Mouse (Mus musculus) kidney, postnatal 10 days (tissue): ENCODE measurements at regions not wholly inside any gene's neighbourhood (a gene's known extent, or its start where the extent isn't known, plus 50 kb on each side); places are given as distances from the start of the nearest gene placed in this dataset.

Source experiments
- DNase-seq: peaks from one replicate; pipeline ENCODE4 v3.0.0; 2021; ENCODE audit warnings: mixed read lengths

GRCm38 (mm10) chr16:5829071-5829470, 56.1 kb upstream of the Rbfox1 start:
- no peak for DNase-seq

GRCm38 (mm10) chr16:5823316-5823715, 61.8 kb upstream of the Rbfox1 start:
- no peak for DNase-seq

GRCm38 (mm10) chr16:5817166-5817565, 68.0 kb upstream of the Rbfox1 start:
- no peak for DNase-seq

- no peak for DNase-seq
Measured at GRCm38 (mm10) chr16:5812245-5812820, 72.8 kb upstream of the Rbfox1 start.

- DNase-seq, result no peak
Measured at GRCm38 (mm10) chr16:5811654-5811992, 73.5 kb upstream of the Rbfox1 start.

- no peak for DNase-seq
Measured at GRCm38 (mm10) chr16:5810986-5811653, 74.0 kb upstream of the Rbfox1 start.

GRCm38 (mm10) chr16:5798188-5798587, 87.0 kb upstream of the Rbfox1 start:
- DNase-seq, result no peak

GRCm38 (mm10) chr16:5792216-5792615, 92.9 kb upstream of the Rbfox1 start:
- peak; percentile 22 for DNase-seq

GRCm38 (mm10) chr16:5790161-5790560, 95.0 kb upstream of the Rbfox1 start:
- no peak for DNase-seq

- no peak for DNase-seq
Measured at GRCm38 (mm10) chr16:5787206-5787605, 97.9 kb upstream of the Rbfox1 start.

- DNase-seq, result no peak
Measured at GRCm38 (mm10) chr16:5766771-5767421, 118.3 kb upstream of the Rbfox1 start.

GRCm38 (mm10) chr16:5765143-5765542, 120.0 kb upstream of the Rbfox1 start:
- peak; percentile 83 for DNase-seq

GRCm38 (mm10) chr16:5760821-5761220, 124.3 kb upstream of the Rbfox1 start:
- DNase-seq, result no peak

GRCm38 (mm10) chr16:5759021-5759420, 126.1 kb upstream of the Rbfox1 start:
- DNase-seq, result no peak

- DNase-seq, result no peak
Measured at GRCm38 (mm10) chr16:5742716-5743507, 142.2 kb upstream of the Rbfox1 start.

GRCm38 (mm10) chr16:5740776-5741175, 144.4 kb upstream of the Rbfox1 start:
- DNase-seq, result no peak

- no peak for DNase-seq
Measured at GRCm38 (mm10) chr16:5733608-5734007, 151.5 kb upstream of the Rbfox1 start.

- no peak for DNase-seq
Measured at GRCm38 (mm10) chr16:5722506-5722905, 162.6 kb upstream of the Rbfox1 start.

- no peak for DNase-seq
Measured at GRCm38 (mm10) chr16:5713476-5713875, 171.7 kb upstream of the Rbfox1 start.

GRCm38 (mm10) chr16:5709831-5710230, 175.3 kb upstream of the Rbfox1 start:
- no peak for DNase-seq

- DNase-seq, result peak; percentile 76
Measured at GRCm38 (mm10) chr16:5700731-5701255, 184.4 kb upstream of the Rbfox1 start.

GRCm38 (mm10) chr16:5688322-5688721, 196.8 kb upstream of the Rbfox1 start:
- no peak for DNase-seq

GRCm38 (mm10) chr16:5673372-5673960, 211.7 kb upstream of the Rbfox1 start:
- no peak for DNase-seq
